Mouse (Mus musculus): ENCODE measurements around the gene Acbd4. TPM values are rescaled to one million over a fixed set of nuclear protein-coding genes. Genes with fewer than 3 reads are reported as not detected.
A peak's percentile ranks its signal among the peaks of the same experiment; 100 is the strongest.

Acbd4 gene
- polyA plus RNA-seq, 1 experiment from 2014 or later, result 9.0 TPM

GRCm38 (mm10) chr11:103141101-103141943, 39.8 kb downstream of the Acbd4 start:
- 41% methylated on average over 11 of the region's 11 CpGs for WGBS
- peak overlapping the region; percentile 94 for H3K27ac ChIP-seq
- H3K4me3 ChIP-seq, result no peak overlapping the region
- ATAC-seq (ENCODE audit: low FRiP score), result 0 out of 2 replicates have a peak, but pooled peaks have one; percentile 16
- peaks cover 35% of the 10 kb centered on the region for H3K4me1 ChIP-seq (replicated peaks)
- peaks cover 24% of the 10 kb centered on the region for H3K36me3 ChIP-seq
- no peaks in the 10 kb centered on the region for H3K9me3 ChIP-seq
- peak overlapping the region; percentile 43 for H3K9ac ChIP-seq
- peak overlapping the region; percentile 15; the same call in 1 of the 2 replicates for H3K4me2 ChIP-seq
- no peaks in the 10 kb centered on the region for H3K27me3 ChIP-seq

- Histone ChIP-seq H3K27ac (peak overlapping the region; percentile 94), H3K4me1 (replicated peaks) (peaks cover 34% of the 10 kb centered on the region), H3K9ac (peak overlapping the region; percentile 43; the same call in 1 of the 2 replicates), H3K4me2 (peak overlapping the region; percentile 15), H3K36me3 (peaks cover 24% of the 10 kb centered on the region), H3K9me3 (no peaks in the 10 kb centered on the region), H3K27me3 (no peaks in the 10 kb centered on the region), H3K4me3 (no peak overlapping the region)
- ATAC-seq (ENCODE audit: low FRiP score), result 0 out of 2 replicates have a peak, but pooled peaks have one; percentile 19
- WGBS, result 32% methylated on average over 1 of the region's 1 CpGs
Observed at GRCm38 (mm10) chr11:103141944-103142255, 40.4 kb downstream of the Acbd4 start.

GRCm38 (mm10) chr11:103142441-103143182, 41.1 kb downstream of the Acbd4 start:
- WGBS, result 28% methylated on average over 7 of the region's 8 CpGs
- Histone ChIP-seq H3K27me3 (no peaks in the 10 kb centered on the region), H3K4me2 (peak overlapping the region; percentile 54), H3K27ac (peak overlapping the region; percentile 94), H3K4me3 (peak overlapping the region; percentile 34), H3K9ac (peak overlapping the region; percentile 71), H3K4me1 (replicated peaks) (peaks cover 34% of the 10 kb centered on the region), H3K36me3 (peaks cover 24% of the 10 kb centered on the region), H3K9me3 (no peaks in the 10 kb centered on the region)
- ATAC-seq (ENCODE audit: low FRiP score), result peak; percentile 88

- peaks cover 34% of the 10 kb centered on the region for H3K4me1 ChIP-seq (replicated peaks)
- peaks cover 10% of the 10 kb centered on the region; the same call in 1 of the 2 replicates for H3K36me3 ChIP-seq
- 45% methylated on average over 12 of the region's 12 CpGs for WGBS
- H3K9ac ChIP-seq, result no peak overlapping the region
- no peak for ATAC-seq (ENCODE audit: low FRiP score)
- peak overlapping the region; percentile 8; the same call in 1 of the 2 replicates for H3K27ac ChIP-seq
- no peak overlapping the region for H3K4me3 ChIP-seq
- no peak overlapping the region for H3K4me2 ChIP-seq
- no peaks in the 10 kb centered on the region for H3K27me3 ChIP-seq
- H3K9me3 ChIP-seq, result no peaks in the 10 kb centered on the region
Observed at GRCm38 (mm10) chr11:103144309-103145285, 43.1 kb downstream of the Acbd4 start.

- H3K4me1 ChIP-seq (replicated peaks), result peaks cover 27% of the 10 kb centered on the region
- H3K9ac ChIP-seq, result no peak overlapping the region
- no peaks in the 10 kb centered on the region for H3K9me3 ChIP-seq
- H3K4me3 ChIP-seq, result no peak overlapping the region
- no peaks in the 10 kb centered on the region for H3K27me3 ChIP-seq
- H3K36me3 ChIP-seq, result no peaks in the 10 kb centered on the region
- 87% methylated on average over 4 of the region's 4 CpGs for WGBS
- no peak for ATAC-seq (ENCODE audit: low FRiP score)
- H3K27ac ChIP-seq, result no peak overlapping the region
- H3K4me2 ChIP-seq, result no peak overlapping the region
Observed at GRCm38 (mm10) chr11:103146386-103146785, 44.9 kb downstream of the Acbd4 start.

- no peaks in the 10 kb centered on the region for H3K9me3 ChIP-seq
- H3K4me3 ChIP-seq, result no peak overlapping the region
- H3K4me2 ChIP-seq, result no peak overlapping the region
- H3K27me3 ChIP-seq, result no peaks in the 10 kb centered on the region
- no peak overlapping the region for H3K27ac ChIP-seq
- no peak for ATAC-seq (ENCODE audit: low FRiP score)
- peaks cover 14% of the 10 kb centered on the region for H3K4me1 ChIP-seq (replicated peaks)
- whole genome bisulfite sequencing, result 67% methylated on average over 4 of the region's 4 CpGs
- no peak overlapping the region for H3K9ac ChIP-seq
- H3K36me3 ChIP-seq, result no peaks in the 10 kb centered on the region
Observed at GRCm38 (mm10) chr11:103147766-103148165, 46.3 kb downstream of the Acbd4 start.

GRCm38 (mm10) chr11:103149771-103150170, 48.3 kb downstream of the Acbd4 start:
- Histone ChIP-seq H3K36me3 (no peaks in the 10 kb centered on the region), H3K4me3 (no peak overlapping the region), H3K4me1 (replicated peaks) (peaks cover under 1% of the 10 kb centered on the region), H3K27me3 (no peaks in the 10 kb centered on the region), H3K9ac (no peak overlapping the region), H3K27ac (no peak overlapping the region), H3K4me2 (no peak overlapping the region), H3K9me3 (no peaks in the 10 kb centered on the region)
- 94% methylated on average over 4 of the region's 4 CpGs for WGBS
- ATAC-seq (ENCODE audit: low FRiP score), result no peak

- Histone ChIP-seq H3K4me3 (peak overlapping the region; percentile 20), H3K4me1 (replicated peaks) (peaks cover 9% of the 10 kb centered on the region), H3K4me2 (peak overlapping the region; percentile 44), H3K9me3 (no peaks in the 10 kb centered on the region), H3K27me3 (no peaks in the 10 kb centered on the region), H3K36me3 (no peaks in the 10 kb centered on the region), H3K27ac (peak overlapping the region; percentile 18; the same call in 1 of the 2 replicates), H3K9ac (no peak overlapping the region)
- WGBS, result 1% methylated on average over 25 of the region's 25 CpGs
- peak; percentile 94 for ATAC-seq (ENCODE audit: low FRiP score)
Observed at GRCm38 (mm10) chr11:103158621-103159478, 57.4 kb downstream of the Acbd4 start.

- Histone ChIP-seq H3K9ac (no peak overlapping the region), H3K4me2 (no peak overlapping the region), H3K4me1 (replicated peaks) (peaks cover 9% of the 10 kb centered on the region), H3K4me3 (no peak overlapping the region), H3K36me3 (no peaks in the 10 kb centered on the region), H3K9me3 (no peaks in the 10 kb centered on the region), H3K27me3 (peaks cover under 1% of the 10 kb centered on the region; the same call in 1 of the 2 replicates), H3K27ac (no peak overlapping the region)
- ATAC-seq (ENCODE audit: low FRiP score), result no peak
- WGBS, result 88% methylated on average over 11 of the region's 11 CpGs
Observed at GRCm38 (mm10) chr11:103160738-103161137, 59.3 kb downstream of the Acbd4 start.

GRCm38 (mm10) chr11:103161449-103161848, 60.0 kb downstream of the Acbd4 start:
- H3K4me1 ChIP-seq (replicated peaks), result peaks cover 9% of the 10 kb centered on the region
- no peak overlapping the region for H3K9ac ChIP-seq
- WGBS, result 83% methylated on average over 7 of the region's 7 CpGs
- no peak overlapping the region for H3K27ac ChIP-seq
- H3K27me3 ChIP-seq, result peaks cover 4% of the 10 kb centered on the region; the same call in 1 of the 2 replicates
- ATAC-seq (ENCODE audit: low FRiP score), result no peak
- no peak overlapping the region for H3K4me3 ChIP-seq
- H3K4me2 ChIP-seq, result no peak overlapping the region
- no peaks in the 10 kb centered on the region for H3K9me3 ChIP-seq
- no peaks in the 10 kb centered on the region for H3K36me3 ChIP-seq
